Mouse (Mus musculus) neural tube, embryonic 11.5 days (tissue): ENCODE measurements at regions not wholly inside any gene's neighbourhood (a gene's known extent, or its start where the extent isn't known, plus 50 kb on each side); places are given as distances from the start of the nearest gene placed in this dataset.

ENCODE experiments used
- ATAC-seq: fragments of 200-750 bp; cut with Nextera tagmentation; 2 replicates; pipeline ENCODE4 v1.8.0; 2017; ENCODE audit warnings: moderate number of reproducible peaks, mild to moderate bottlenecking, moderate TSS enrichment, moderate library complexity; ENCODE audit not compliant: insufficient read depth, low FRiP score, low TSS enrichment
- DNase-seq: peaks from one replicate; pipeline ENCODE4 v3.0.0-alpha.2; 2015; ENCODE audit warnings: low spot score
- H3K27ac ChIP-seq: fragments of 300-500 bp; sonication (generic); 2 replicates; pipeline ENCODE4 v1.5.1; 2014; ENCODE audit warnings: low read depth, mild to moderate bottlenecking, low read length
- H3K27me3 ChIP-seq: fragments of 300-500 bp; sonication (generic); 2 replicates; pipeline ENCODE4 v1.6.1; 2014; ENCODE audit warnings: mild to moderate bottlenecking, low read length, mixed read lengths; ENCODE audit not compliant: control insufficient read depth, insufficient read depth
- H3K36me3 ChIP-seq: fragments of 300-500 bp; sonication (generic); 2 replicates; pipeline ENCODE4 v1.6.1; 2014; ENCODE audit warnings: mild to moderate bottlenecking, low read length, moderate library complexity, mixed read lengths; ENCODE audit not compliant: control insufficient read depth, insufficient read depth
- H3K4me1 ChIP-seq: fragments of 300-500 bp; sonication (generic); 2 replicates; pipeline ENCODE4 v1.6.1; 2014; ENCODE audit warnings: low read length, mixed read lengths; ENCODE audit not compliant: control insufficient read depth, insufficient read depth
- H3K4me2 ChIP-seq: fragments of 300-500 bp; sonication (generic); 2 replicates; pipeline ENCODE4 v1.6.1; 2014; ENCODE audit warnings: low read depth, mild to moderate bottlenecking, moderate library complexity
- H3K4me3 ChIP-seq: fragments of 300-500 bp; sonication (generic); 2 replicates; pipeline ENCODE4 v1.5.1; 2014; ENCODE audit warnings: low read depth, low read length
- H3K9ac ChIP-seq: fragments of 300-500 bp; sonication (generic); 2 replicates; pipeline ENCODE4 v1.6.1; 2014; ENCODE audit warnings: mild to moderate bottlenecking, low read length
- H3K9me3 ChIP-seq: fragments of 300-500 bp; sonication (generic); 2 replicates; pipeline ENCODE4 v1.6.1; 2016; ENCODE audit warnings: low read length; ENCODE audit not compliant: control insufficient read depth
- WGBS: fragments of 180-500 bp; shearing (Covaris S2); extraction: QIAGEN DNeasy Blood & Tissue Kit; methylation state at CpG from one replicate; pipeline ENCODE4 v1.1.7; 2014; 5-methylcytosine and 5-hydroxymethylcytosine counted together

- no peaks in the 10 kb centered on the region for H3K27me3 ChIP-seq
- no peaks in the 10 kb centered on the region for H3K9me3 ChIP-seq
- WGBS: 74% methylated on average over 6 of the region's 6 CpGs
- no peaks in the 10 kb centered on the region for H3K36me3 ChIP-seq
- no peaks in the 10 kb centered on the region for H3K4me1 ChIP-seq
- H3K4me2 ChIP-seq: no peak overlapping the region
- no peak overlapping the region for H3K4me3 ChIP-seq
- H3K9ac ChIP-seq: no peak overlapping the region
- no peak for DNase-seq
- H3K27ac ChIP-seq: no peak overlapping the region
- no peak for ATAC-seq
These were observed 630.9 kb downstream of the Inhba start for GRCm38 (mm10) chr13:16642450-16642994.

GRCm38 (mm10) chr13:16645311-16645710 is 633.7 kb downstream of the Inhba start:
- H3K9me3 ChIP-seq: no peaks in the 10 kb centered on the region
- DNase-seq (no peak), ATAC-seq (no peak)
- no peak overlapping the region for H3K27ac ChIP-seq
- no peak overlapping the region for H3K4me2 ChIP-seq
- H3K9ac ChIP-seq: no peak overlapping the region
- H3K4me1 ChIP-seq: no peaks in the 10 kb centered on the region
- 54% methylated on average over 3 of the region's 3 CpGs for WGBS
- H3K36me3 ChIP-seq: no peaks in the 10 kb centered on the region
- H3K27me3 ChIP-seq: no peaks in the 10 kb centered on the region
- H3K4me3 ChIP-seq: no peak overlapping the region

GRCm38 (mm10) chr13:16646056-16646455 is 634.4 kb downstream of the Inhba start:
- Histone ChIP-seq H3K36me3 (no peaks in the 10 kb centered on the region), H3K27ac (no peak overlapping the region), H3K4me3 (no peak overlapping the region), H3K9ac (no peak overlapping the region), H3K27me3 (no peaks in the 10 kb centered on the region), H3K9me3 (no peaks in the 10 kb centered on the region), H3K4me1 (no peaks in the 10 kb centered on the region), H3K4me2 (no peak overlapping the region)
- no peak for DNase-seq
- ATAC-seq: no peak

GRCm38 (mm10) chr13:16646649-16647048 is 635.0 kb downstream of the Inhba start:
- Histone ChIP-seq H3K4me2 (no peak overlapping the region), H3K27ac (no peak overlapping the region), H3K27me3 (no peaks in the 10 kb centered on the region), H3K4me1 (no peaks in the 10 kb centered on the region), H3K36me3 (no peaks in the 10 kb centered on the region), H3K9me3 (no peaks in the 10 kb centered on the region), H3K4me3 (no peak overlapping the region), H3K9ac (no peak overlapping the region)
- DNase-seq (no peak), ATAC-seq (no peak)

GRCm38 (mm10) chr13:16656110-16656509 is 644.5 kb downstream of the Inhba start:
- WGBS: 93% methylated on average over 4 of the region's 4 CpGs
- H3K4me3 ChIP-seq: no peak overlapping the region
- ATAC-seq (no peak), DNase-seq (no peak)
- H3K4me2 ChIP-seq: no peak overlapping the region
- H3K27ac ChIP-seq: no peak overlapping the region
- no peaks in the 10 kb centered on the region for H3K27me3 ChIP-seq
- no peak overlapping the region for H3K9ac ChIP-seq
- H3K36me3 ChIP-seq: no peaks in the 10 kb centered on the region
- no peaks in the 10 kb centered on the region for H3K9me3 ChIP-seq
- H3K4me1 ChIP-seq: no peaks in the 10 kb centered on the region

- Histone ChIP-seq H3K9ac (no peak overlapping the region), H3K36me3 (no peaks in the 10 kb centered on the region), H3K4me2 (no peak overlapping the region), H3K4me3 (no peak overlapping the region), H3K9me3 (no peaks in the 10 kb centered on the region), H3K27me3 (no peaks in the 10 kb centered on the region), H3K27ac (no peak overlapping the region), H3K4me1 (no peaks in the 10 kb centered on the region)
- no peak for ATAC-seq
- 89% methylated on average over 6 of the region's 6 CpGs for WGBS
- no peak for DNase-seq
These were observed 648.2 kb downstream of the Inhba start for GRCm38 (mm10) chr13:16659894-16660293.

- H3K9ac ChIP-seq: no peak overlapping the region
- no peaks in the 10 kb centered on the region for H3K9me3 ChIP-seq
- H3K4me1 ChIP-seq: no peaks in the 10 kb centered on the region
- DNase-seq (no peak), ATAC-seq (no peak)
- WGBS: 88% methylated on average over 1 of the region's 1 CpGs
- no peak overlapping the region for H3K4me3 ChIP-seq
- H3K27ac ChIP-seq: no peak overlapping the region
- H3K4me2 ChIP-seq: no peak overlapping the region
- no peaks in the 10 kb centered on the region for H3K36me3 ChIP-seq
- no peaks in the 10 kb centered on the region for H3K27me3 ChIP-seq
These were observed 657.0 kb downstream of the Inhba start for GRCm38 (mm10) chr13:16668652-16669051.

- WGBS: 94% methylated on average over 1 of the region's 1 CpGs
- Histone ChIP-seq H3K4me2 (no peak overlapping the region), H3K9ac (no peak overlapping the region), H3K27me3 (no peaks in the 10 kb centered on the region), H3K4me3 (no peak overlapping the region), H3K27ac (no peak overlapping the region), H3K9me3 (no peaks in the 10 kb centered on the region), H3K4me1 (no peaks in the 10 kb centered on the region), H3K36me3 (no peaks in the 10 kb centered on the region)
- no peak for ATAC-seq
- DNase-seq: no peak
These were observed 657.6 kb downstream of the Inhba start for GRCm38 (mm10) chr13:16669281-16669680.

- 79% methylated on average over 5 of the region's 5 CpGs for WGBS
- H3K9ac ChIP-seq: no peak overlapping the region
- H3K27me3 ChIP-seq: no peaks in the 10 kb centered on the region
- no peaks in the 10 kb centered on the region for H3K36me3 ChIP-seq
- H3K9me3 ChIP-seq: no peaks in the 10 kb centered on the region
- no peak for DNase-seq
- no peak overlapping the region for H3K4me2 ChIP-seq
- ATAC-seq: no peak
- H3K27ac ChIP-seq: no peak overlapping the region
- H3K4me3 ChIP-seq: no peak overlapping the region
- no peaks in the 10 kb centered on the region for H3K4me1 ChIP-seq
These were observed 658.5 kb downstream of the Inhba start for GRCm38 (mm10) chr13:16670047-16670733.
